Mouse (Mus musculus): ENCODE measurements around the gene Mrps31. TPM values are rescaled to one million over a fixed set of nuclear protein-coding genes. Genes with fewer than 3 reads are reported as not detected.

The Mrps31 gene
- 41.3 and 42.6 TPM in 2 replicates for polyA plus RNA-seq (2016; fragmentation: Nextera tagmentation; extraction: Ambion mirVana)

GRCm38 (mm10) chr8:22411282-22411702 is at the start of gene Mrps31:
Gene Mrps31 (plus strand): TSS chr8:22411361.
- WGBS, result 1% methylated on average over 25 of the region's 25 CpGs

GRCm38 (mm10) chr8:22376311-22376710 is 34.9 kb upstream of the Mrps31 start:
- Histone ChIP-seq H3K36me3 (peaks cover 21% of the 10 kb centered on the region), H3K4me2 (no peak overlapping the region), H3K27me3 (no peaks in the 10 kb centered on the region), H3K9ac (replicated peaks) (no peak overlapping the region), H3K4me3 (replicated peaks) (no peak overlapping the region), H3K9me3 (no peaks in the 10 kb centered on the region), H3K4me1 (replicated peaks) (no peaks in the 10 kb centered on the region), H3K27ac (no peak overlapping the region)
- ATAC-seq (ENCODE audit: insufficient number of reproducible peaks, insufficient read depth, low FRiP score, low TSS enrichment, low read depth), result no peak
- whole genome bisulfite sequencing, result 91% methylated on average over 5 of the region's 5 CpGs

More at GRCm38 (mm10) chr8:22411282-22411702, at the start of gene Mrps31:
- ATAC-seq (ENCODE audit: insufficient number of reproducible peaks, insufficient read depth, low FRiP score, low TSS enrichment, low read depth), result peak; percentile 78
- H3K27ac ChIP-seq, result peak within 1 kb of the TSS; percentile 80
- H3K4me1 ChIP-seq (replicated peaks), result peaks cover 7% of the 10 kb centered on the region
- H3K4me2 ChIP-seq, result peak within 1 kb of the TSS; percentile 90
- H3K9me3 ChIP-seq, result no peaks in the 10 kb centered on the region
- H3K9ac ChIP-seq (replicated peaks), result peak within 1 kb of the TSS; percentile 89
- peak within 1 kb of the TSS; percentile 89 for H3K4me3 ChIP-seq (replicated peaks)
- H3K27me3 ChIP-seq, result no peaks in the 10 kb centered on the region
- H3K36me3 ChIP-seq, result peaks cover 17% of the 10 kb centered on the region

- no peaks in the 10 kb centered on the region for H3K9me3 ChIP-seq
- H3K27me3 ChIP-seq, result no peaks in the 10 kb centered on the region
- no peak overlapping the region for H3K9ac ChIP-seq (replicated peaks)
- H3K4me3 ChIP-seq (replicated peaks), result no peak overlapping the region
- H3K36me3 ChIP-seq, result peaks cover 27% of the 10 kb centered on the region
- 47% methylated on average over 5 of the region's 5 CpGs for WGBS
- ATAC-seq (ENCODE audit: insufficient number of reproducible peaks, insufficient read depth, low FRiP score, low TSS enrichment, low read depth), result 0 out of 2 replicates have a peak, but pooled peaks have one; percentile 63
- no peak overlapping the region for H3K27ac ChIP-seq
- H3K4me2 ChIP-seq, result no peak overlapping the region
- H3K4me1 ChIP-seq (replicated peaks), result no peaks in the 10 kb centered on the region
These were observed 34.3 kb upstream of the Mrps31 start for GRCm38 (mm10) chr8:22376903-22377302.

- Histone ChIP-seq H3K4me3 (replicated peaks) (no peak overlapping the region), H3K27ac (no peak overlapping the region), H3K27me3 (no peaks in the 10 kb centered on the region), H3K36me3 (peaks cover 61% of the 10 kb centered on the region), H3K9me3 (no peaks in the 10 kb centered on the region), H3K4me2 (no peak overlapping the region), H3K9ac (replicated peaks) (no peak overlapping the region), H3K4me1 (replicated peaks) (no peaks in the 10 kb centered on the region)
- WGBS, result 92% methylated on average over 11 of the region's 11 CpGs
- ATAC-seq (ENCODE audit: insufficient number of reproducible peaks, insufficient read depth, low FRiP score, low TSS enrichment, low read depth), result no peak
These were observed 30.2 kb upstream of the Mrps31 start for GRCm38 (mm10) chr8:22380934-22381333.

GRCm38 (mm10) chr8:22382824-22383595 is 28.2 kb upstream of the Mrps31 start:
- ATAC-seq (ENCODE audit: insufficient number of reproducible peaks, insufficient read depth, low FRiP score, low TSS enrichment, low read depth), result no peak
- 85% methylated on average over 19 of the region's 19 CpGs for WGBS
- H3K9me3 ChIP-seq, result no peaks in the 10 kb centered on the region
- H3K36me3 ChIP-seq, result peaks cover 63% of the 10 kb centered on the region
- H3K4me3 ChIP-seq (replicated peaks), result no peak overlapping the region
- no peak overlapping the region for H3K4me2 ChIP-seq
- no peak overlapping the region for H3K9ac ChIP-seq (replicated peaks)
- no peaks in the 10 kb centered on the region for H3K4me1 ChIP-seq (replicated peaks)
- no peaks in the 10 kb centered on the region for H3K27me3 ChIP-seq
- no peak overlapping the region for H3K27ac ChIP-seq

- Histone ChIP-seq H3K4me1 (replicated peaks) (no peaks in the 10 kb centered on the region), H3K9me3 (no peaks in the 10 kb centered on the region), H3K27ac (no peak overlapping the region), H3K9ac (replicated peaks) (no peak overlapping the region), H3K27me3 (no peaks in the 10 kb centered on the region), H3K4me2 (no peak overlapping the region), H3K36me3 (peaks cover 81% of the 10 kb centered on the region), H3K4me3 (replicated peaks) (no peak overlapping the region)
- ATAC-seq (ENCODE audit: insufficient number of reproducible peaks, insufficient read depth, low FRiP score, low TSS enrichment, low read depth), result no peak
- WGBS, result 90% methylated on average over 6 of the region's 6 CpGs
These were observed 26.0 kb upstream of the Mrps31 start for GRCm38 (mm10) chr8:22385158-22385557.

- no peaks in the 10 kb centered on the region for H3K4me1 ChIP-seq (replicated peaks)
- peaks cover 57% of the 10 kb centered on the region for H3K36me3 ChIP-seq
- H3K27ac ChIP-seq, result no peak overlapping the region
- H3K9ac ChIP-seq (replicated peaks), result no peak overlapping the region
- H3K9me3 ChIP-seq, result no peaks in the 10 kb centered on the region
- no peak overlapping the region for H3K4me3 ChIP-seq (replicated peaks)
- ATAC-seq (ENCODE audit: insufficient number of reproducible peaks, insufficient read depth, low FRiP score, low TSS enrichment, low read depth), result no peak
- H3K27me3 ChIP-seq, result no peaks in the 10 kb centered on the region
- WGBS, result 81% methylated on average over 10 of the region's 10 CpGs
- H3K4me2 ChIP-seq, result no peak overlapping the region
These were observed 21.3 kb upstream of the Mrps31 start for GRCm38 (mm10) chr8:22389874-22390273.

GRCm38 (mm10) chr8:22390766-22391463 is 20.2 kb upstream of the Mrps31 start:
- no peaks in the 10 kb centered on the region for H3K27me3 ChIP-seq
- H3K4me1 ChIP-seq (replicated peaks), result peaks cover 6% of the 10 kb centered on the region; the same call in 1 of the 2 replicates
- no peak overlapping the region for H3K4me3 ChIP-seq (replicated peaks)
- H3K9ac ChIP-seq (replicated peaks), result no peak overlapping the region
- ATAC-seq (ENCODE audit: insufficient number of reproducible peaks, insufficient read depth, low FRiP score, low TSS enrichment, low read depth), result no peak
- H3K27ac ChIP-seq, result no peak overlapping the region
- no peaks in the 10 kb centered on the region for H3K9me3 ChIP-seq
- H3K36me3 ChIP-seq, result peaks cover 49% of the 10 kb centered on the region
- H3K4me2 ChIP-seq, result no peak overlapping the region
- 93% methylated on average over 8 of the region's 8 CpGs for WGBS

- H3K9me3 ChIP-seq, result no peaks in the 10 kb centered on the region
- 84% methylated on average over 4 of the region's 4 CpGs for WGBS
These were observed 16.7 kb upstream of the Mrps31 start for GRCm38 (mm10) chr8:22394471-22394870.

GRCm38 (mm10) chr8:22395256-22395655 is 15.9 kb upstream of the Mrps31 start:
- WGBS, result 92% methylated on average over 8 of the region's 8 CpGs
- Histone ChIP-seq H3K36me3 (peaks cover 18% of the 10 kb centered on the region), H3K4me3 (replicated peaks) (no peak overlapping the region)

More at GRCm38 (mm10) chr8:22394471-22394870, 16.7 kb upstream of the Mrps31 start:
- no peak for ATAC-seq (ENCODE audit: insufficient number of reproducible peaks, insufficient read depth, low FRiP score, low TSS enrichment, low read depth)
- Histone ChIP-seq H3K4me2 (no peak overlapping the region), H3K36me3 (peaks cover 24% of the 10 kb centered on the region), H3K4me1 (replicated peaks) (peaks cover 21% of the 10 kb centered on the region), H3K9ac (replicated peaks) (no peak overlapping the region), H3K4me3 (replicated peaks) (no peak overlapping the region), H3K27ac (no peak overlapping the region), H3K27me3 (no peaks in the 10 kb centered on the region)

GRCm38 (mm10) chr8:22397811-22398141 is 13.4 kb upstream of the Mrps31 start:
- H3K27ac ChIP-seq, result peak overlapping the region; percentile 79
- peaks cover 9% of the 10 kb centered on the region; the same call in 1 of the 2 replicates for H3K36me3 ChIP-seq
- H3K4me1 ChIP-seq (replicated peaks), result peaks cover 21% of the 10 kb centered on the region
- ATAC-seq (ENCODE audit: insufficient number of reproducible peaks, insufficient read depth, low FRiP score, low TSS enrichment, low read depth), result peak; percentile 1; the same call in 1 of the 2 replicates
- H3K9me3 ChIP-seq, result no peaks in the 10 kb centered on the region
- H3K9ac ChIP-seq (replicated peaks), result peak overlapping the region; percentile 81
- H3K4me3 ChIP-seq (replicated peaks), result peak overlapping the region; percentile 74
- no peaks in the 10 kb centered on the region for H3K27me3 ChIP-seq
- WGBS, result under 1% methylated on average over 13 of the region's 13 CpGs
- H3K4me2 ChIP-seq, result peak overlapping the region; percentile 76

More at GRCm38 (mm10) chr8:22395256-22395655, 15.9 kb upstream of the Mrps31 start:
- Histone ChIP-seq H3K4me1 (replicated peaks) (peaks cover 21% of the 10 kb centered on the region), H3K27ac (no peak overlapping the region), H3K4me2 (no peak overlapping the region), H3K9ac (replicated peaks) (no peak overlapping the region), H3K9me3 (no peaks in the 10 kb centered on the region), H3K27me3 (no peaks in the 10 kb centered on the region)
- no peak for ATAC-seq (ENCODE audit: insufficient number of reproducible peaks, insufficient read depth, low FRiP score, low TSS enrichment, low read depth)

Data from limb, embryonic 12.5 days (tissue).